Mouse (Mus musculus) forebrain, postnatal 0 days (tissue): ENCODE data around the gene Wbp4. TPM values are rescaled to one million over a fixed set of nuclear protein-coding genes. Genes with fewer than 3 reads are reported as not detected.

Experiments used
- ATAC-seq: fragments of 200-750 bp; cut with Nextera tagmentation; 2 replicates; pipeline ENCODE4 v1.8.0; 2017; ENCODE audit warnings: mild to moderate bottlenecking, moderate library complexity
- DNase-seq: peaks from one replicate; pipeline ENCODE4 v3.0.0-alpha.2; 2015
- H3K27ac ChIP-seq: fragments of 300-500 bp; sonication (generic); 2 replicates; pipeline ENCODE4 v1.5.1; 2014; ENCODE audit warnings: low read depth, mild to moderate bottlenecking, antibody characterized with exemption, low read length, moderate library complexity, mixed read lengths
- H3K27me3 ChIP-seq: fragments of 300-500 bp; sonication (generic); 2 replicates; pipeline ENCODE4 v1.6.1; 2014; ENCODE audit warnings: mild to moderate bottlenecking, low read length, mixed read lengths; ENCODE audit not compliant: insufficient read depth
- H3K36me3 ChIP-seq: fragments of 300-500 bp; sonication (generic); 2 replicates; pipeline ENCODE4 v1.6.1; 2014; ENCODE audit warnings: mild to moderate bottlenecking, moderate library complexity; ENCODE audit not compliant: insufficient read depth
- H3K4me1 ChIP-seq: fragments of 300-500 bp; sonication (generic); 2 replicates; pipeline ENCODE4 v1.6.1; 2014; ENCODE audit warnings: antibody characterized with exemption; ENCODE audit not compliant: insufficient read depth
- H3K4me2 ChIP-seq: fragments of 300-500 bp; sonication (generic); 2 replicates; pipeline ENCODE4 v1.6.1; 2014; ENCODE audit warnings: low read depth, mild to moderate bottlenecking, moderate library complexity
- H3K4me3 ChIP-seq: fragments of 300-500 bp; sonication (generic); 2 replicates; pipeline ENCODE4 v1.5.1; 2014; ENCODE audit warnings: low read depth, low read length, mixed read lengths
- H3K9ac ChIP-seq: fragments of 300-500 bp; sonication (generic); 2 replicates; pipeline ENCODE4 v1.6.1; 2014; ENCODE audit warnings: mild to moderate bottlenecking
- H3K9me3 ChIP-seq: fragments of 300-500 bp; sonication (generic); 2 replicates; pipeline ENCODE4 v1.6.1; 2016; ENCODE audit warnings: low read length
- CTCF ChIP-seq: sonication (generic); IDR thresholded peaks from 2 replicates; pipeline ENCODE4 v1.5.1; 2016; ENCODE audit warnings: antibody characterized with exemption, control low read depth, low read depth
- WGBS: fragments of 180-500 bp; shearing (Covaris S2); extraction: QIAGEN DNeasy Blood & Tissue Kit; methylation state at CpG from one replicate; pipeline ENCODE4 v1.1.7; 2014; 5-methylcytosine and 5-hydroxymethylcytosine counted together
- polyA plus RNA-seq: library from polyadenylated mRNA; unstranded; fragments of >200 nt; fragmentation: Nextera tagmentation; extraction: Ambion mirVana; gene quantifications from 2 replicates; pipeline ENCODE4 v1.2.1, GENCODE M21; 2015
- total RNA-seq: library from RNA; depleted of rRNA; stranded (reverse); fragments of >200 nt; gene quantifications from 2 replicates; pipeline ENCODE4 v1.2.3, GENCODE M21; 2014

The Wbp4 gene
- total and polyA plus RNA-seq, 2 experiments from 2014 or later = 44.8 to 50.6 TPM

DNA sequence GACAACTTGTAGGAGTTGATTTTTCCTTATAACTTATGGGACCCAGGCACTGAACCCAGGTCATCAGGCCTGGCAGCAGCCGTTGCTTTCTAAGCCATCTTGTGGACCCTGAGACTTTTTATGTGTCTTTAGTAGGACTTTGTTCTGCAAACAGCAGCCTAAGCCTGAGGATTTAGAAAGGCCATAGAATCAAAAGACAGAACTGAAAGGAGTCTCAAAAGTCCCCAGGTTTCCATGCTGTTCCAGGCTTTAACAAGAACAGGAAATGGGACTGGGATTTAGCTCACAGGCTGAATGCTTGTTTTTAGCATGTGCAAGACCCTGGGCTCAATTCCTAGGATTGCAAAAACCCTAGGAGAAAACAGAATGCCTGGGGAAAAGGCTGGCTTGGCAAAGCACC, 26.5 kb upstream of the Wbp4 start:
- no peaks in the 10 kb centered on the region for H3K36me3 ChIP-seq
- WGBS = 58% methylated on average over 1 of the region's 1 CpGs

DNA sequence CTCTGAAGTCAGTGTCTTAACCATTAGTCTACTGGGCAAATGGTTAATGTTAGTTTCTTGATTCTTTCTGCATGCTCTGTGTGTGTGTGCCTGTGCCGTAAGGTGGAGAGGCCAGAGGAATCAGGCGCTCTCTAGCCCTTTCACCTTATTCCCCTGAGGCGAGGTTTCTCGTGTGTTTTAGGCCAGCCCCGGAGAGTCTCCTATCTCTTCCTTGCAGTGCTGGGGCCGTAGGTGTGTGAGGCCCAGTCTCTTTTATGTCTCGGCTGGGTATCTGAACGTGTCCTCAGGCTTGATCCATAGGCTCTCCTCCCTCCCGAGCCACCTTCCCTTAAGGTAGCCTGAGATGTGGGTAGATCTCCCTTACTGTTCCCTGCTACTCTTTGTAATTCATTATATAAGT, 24.9 kb upstream of the Wbp4 start:
- ATAC-seq (no peak), DNase-seq (no peak)
- Histone ChIP-seq H3K36me3 (no peaks in the 10 kb centered on the region), H3K4me1 (no peaks in the 10 kb centered on the region), H3K4me2 (no peak overlapping the region), H3K27me3 (no peaks in the 10 kb centered on the region), H3K4me3 (no peak overlapping the region), H3K9me3 (no peaks in the 10 kb centered on the region), H3K27ac (no peak overlapping the region), H3K9ac (no peak overlapping the region)
- WGBS = 81% methylated on average over 9 of the region's 9 CpGs
- TF ChIP-seq CTCF = no peak

More for the DNA sequence above, 26.5 kb upstream of the Wbp4 start:
- Histone ChIP-seq H3K4me1 (no peaks in the 10 kb centered on the region), H3K4me3 (no peak overlapping the region), H3K9me3 (no peaks in the 10 kb centered on the region), H3K27ac (no peak overlapping the region), H3K4me2 (no peak overlapping the region), H3K27me3 (no peaks in the 10 kb centered on the region), H3K9ac (no peak overlapping the region)
- ATAC-seq (no peak), DNase-seq (no peak)
- no peak for TF ChIP-seq CTCF

DNA sequence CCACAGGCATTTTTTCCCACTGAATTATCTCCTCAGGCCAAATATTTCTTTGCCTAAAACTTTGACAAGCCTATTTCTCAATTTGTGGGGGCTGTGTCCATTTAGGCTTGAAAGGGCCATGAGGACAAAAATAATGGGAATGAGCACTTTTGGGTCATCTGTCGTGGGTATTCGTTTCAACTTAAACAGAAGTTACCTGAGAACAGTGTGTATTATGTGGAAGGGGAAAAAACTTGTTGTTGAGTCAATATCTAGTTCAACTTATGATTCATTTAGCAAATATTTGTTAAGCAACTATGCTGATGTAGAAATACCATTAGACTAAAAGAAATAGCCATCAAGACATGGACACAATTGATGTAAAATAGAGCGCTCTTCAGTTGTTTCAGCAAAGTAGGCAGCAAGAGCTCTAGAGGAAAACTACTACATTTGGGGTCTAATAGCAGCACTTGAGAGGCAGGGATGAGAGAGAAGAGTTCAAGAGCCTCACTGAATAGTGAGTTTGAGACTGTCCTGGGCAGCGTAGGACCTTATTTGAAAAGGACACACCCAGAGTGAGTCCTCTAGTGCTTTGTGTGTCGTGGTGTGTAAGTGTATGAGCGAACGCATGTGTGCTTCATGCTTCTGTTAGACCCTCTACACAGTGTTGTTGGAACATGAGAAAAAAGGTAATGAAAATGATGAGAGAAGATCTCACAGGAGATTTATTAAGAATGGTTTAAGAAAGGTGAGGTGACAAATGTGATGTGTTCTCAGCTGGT, 23.1 kb upstream of the Wbp4 start:
- no peak for ATAC-seq
- no peak for DNase-seq
- Histone ChIP-seq H3K36me3 (no peaks in the 10 kb centered on the region), H3K27ac (no peak overlapping the region), H3K9ac (no peak overlapping the region), H3K4me1 (no peaks in the 10 kb centered on the region), H3K4me3 (no peak overlapping the region), H3K4me2 (no peak overlapping the region), H3K27me3 (no peaks in the 10 kb centered on the region), H3K9me3 (no peaks in the 10 kb centered on the region)
- no peak for TF ChIP-seq CTCF
- WGBS = 98% methylated on average over 7 of the region's 7 CpGs

DNA sequence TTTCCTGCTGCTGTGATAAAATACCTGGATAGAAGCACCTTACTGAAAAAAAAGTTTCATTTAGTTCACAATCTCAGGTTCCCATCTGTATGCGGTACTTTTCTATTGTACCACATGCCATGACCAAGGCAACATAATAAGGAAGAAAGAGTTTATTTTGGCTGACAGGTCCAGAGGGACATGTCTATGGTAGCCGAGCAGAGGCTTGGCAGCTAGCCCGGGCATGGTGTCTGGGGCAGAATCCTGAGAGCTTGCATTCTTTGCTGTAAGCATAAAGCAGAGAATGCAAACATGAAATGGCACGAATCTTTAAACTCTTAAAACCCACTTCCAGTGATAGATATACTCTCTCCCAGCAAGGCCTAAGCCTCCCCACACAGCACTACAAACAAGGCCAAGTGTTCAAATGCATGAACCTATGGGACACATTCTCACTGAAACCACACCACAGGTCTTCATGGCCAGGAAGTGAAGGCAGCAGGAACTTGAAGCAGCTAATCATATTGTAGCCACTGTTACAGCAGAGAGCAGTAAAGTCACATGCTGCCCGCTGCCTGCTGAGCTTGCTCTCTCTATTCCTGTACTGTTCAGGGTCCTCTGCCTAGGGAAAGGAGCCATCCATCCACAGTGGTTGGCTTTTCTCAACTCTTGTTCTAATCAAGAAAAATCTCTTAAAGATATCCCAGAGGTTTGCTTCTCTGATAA, 22.2 kb upstream of the Wbp4 start:
- H3K4me3 ChIP-seq = no peak overlapping the region
- H3K4me2 ChIP-seq = no peak overlapping the region

GRCm38 (mm10) chr14:79500756-79501155, 19.4 kb upstream of the Wbp4 start:
- 87% methylated on average over 4 of the region's 4 CpGs for WGBS
- ATAC-seq (no peak), DNase-seq (no peak)
- no peak overlapping the region for H3K4me2 ChIP-seq
- H3K9me3 ChIP-seq = no peaks in the 10 kb centered on the region
- H3K4me3 ChIP-seq = no peak overlapping the region
- H3K27me3 ChIP-seq = no peaks in the 10 kb centered on the region
- no peaks in the 10 kb centered on the region for H3K36me3 ChIP-seq
- no peak overlapping the region for H3K27ac ChIP-seq
- TF ChIP-seq CTCF = no peak
- no peak overlapping the region for H3K9ac ChIP-seq
- H3K4me1 ChIP-seq = no peaks in the 10 kb centered on the region

More for the DNA sequence above, 22.2 kb upstream of the Wbp4 start:
- 42% methylated on average over 5 of the region's 5 CpGs for WGBS
- ATAC-seq = no peak
- Histone ChIP-seq H3K36me3 (no peaks in the 10 kb centered on the region), H3K27me3 (no peaks in the 10 kb centered on the region), H3K4me1 (no peaks in the 10 kb centered on the region), H3K27ac (no peak overlapping the region), H3K9ac (no peak overlapping the region), H3K9me3 (no peaks in the 10 kb centered on the region)
- no peak for DNase-seq
- no peak for TF ChIP-seq CTCF

DNA sequence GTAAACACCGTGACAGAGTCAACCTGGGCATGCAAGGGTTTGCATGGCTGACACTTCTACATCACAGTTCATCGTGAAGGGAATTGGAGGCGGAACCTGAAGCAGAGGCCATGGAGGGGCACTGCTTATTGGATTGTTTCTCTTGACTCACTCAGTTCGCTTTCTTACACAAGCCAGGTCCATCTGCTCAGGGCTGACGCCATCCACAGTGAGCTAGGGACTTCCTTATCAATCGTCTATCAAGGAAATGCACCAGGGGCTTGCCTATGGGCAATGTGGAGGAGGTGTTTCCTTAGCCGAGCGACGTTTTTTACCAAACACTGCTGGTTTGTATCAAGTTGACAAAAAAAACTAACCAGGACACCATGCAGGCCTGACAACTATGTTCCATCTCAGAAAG, 18.0 kb upstream of the Wbp4 start:
- Histone ChIP-seq H3K4me3 (no peak overlapping the region), H3K9ac (no peak overlapping the region), H3K4me2 (no peak overlapping the region), H3K4me1 (no peaks in the 10 kb centered on the region), H3K27ac (no peak overlapping the region), H3K27me3 (no peaks in the 10 kb centered on the region), H3K36me3 (no peaks in the 10 kb centered on the region), H3K9me3 (no peaks in the 10 kb centered on the region)
- no peak for TF ChIP-seq CTCF
- WGBS = 86% methylated on average over 9 of the region's 9 CpGs
- DNase-seq = no peak
- no peak for ATAC-seq

DNA sequence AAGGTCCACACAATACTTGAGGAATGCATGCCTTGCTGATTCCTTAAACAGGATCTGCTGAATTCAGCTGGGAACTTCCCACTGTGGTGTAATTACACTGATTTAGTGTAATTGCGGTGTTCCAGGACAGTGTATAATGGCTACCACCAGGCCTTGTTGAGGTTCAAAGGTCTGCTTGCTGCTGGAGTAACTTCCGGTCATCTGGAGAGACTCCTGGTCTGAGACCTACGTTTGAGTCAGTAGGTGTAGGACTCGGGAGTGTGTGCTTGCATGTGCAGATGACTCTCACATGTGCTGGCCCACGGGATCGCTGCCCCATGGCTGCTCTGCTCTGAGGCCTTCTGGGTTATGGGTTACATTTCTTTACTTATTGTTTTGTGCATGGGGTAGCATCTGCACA, 13.0 kb upstream of the Wbp4 start:
- H3K4me3 ChIP-seq = no peak overlapping the region
- H3K4me1 ChIP-seq = no peaks in the 10 kb centered on the region
- DNase-seq = no peak
- no peaks in the 10 kb centered on the region for H3K36me3 ChIP-seq
- no peak overlapping the region for H3K9ac ChIP-seq
- ATAC-seq = no peak
- no peaks in the 10 kb centered on the region for H3K9me3 ChIP-seq
- no peak overlapping the region for H3K4me2 ChIP-seq
- no peaks in the 10 kb centered on the region for H3K27me3 ChIP-seq
- TF ChIP-seq CTCF = no peak
- H3K27ac ChIP-seq = no peak overlapping the region
- 88% methylated on average over 6 of the region's 6 CpGs for WGBS
